Mouse (Mus musculus): Measurements from ENCODE around the gene Scgb1a1. TPM values are rescaled to one million over a fixed set of nuclear protein-coding genes. Genes with fewer than 3 reads are reported as not detected.
"Not testable (repeated sequence)": the region's sequence is repeated elsewhere in the genome, so short reads cannot be mapped to it uniquely, and the experiment has no call there.

Gene Scgb1a1
- polyA plus RNA-seq, 1 experiment from 2014 or later, result not detected

DNA sequence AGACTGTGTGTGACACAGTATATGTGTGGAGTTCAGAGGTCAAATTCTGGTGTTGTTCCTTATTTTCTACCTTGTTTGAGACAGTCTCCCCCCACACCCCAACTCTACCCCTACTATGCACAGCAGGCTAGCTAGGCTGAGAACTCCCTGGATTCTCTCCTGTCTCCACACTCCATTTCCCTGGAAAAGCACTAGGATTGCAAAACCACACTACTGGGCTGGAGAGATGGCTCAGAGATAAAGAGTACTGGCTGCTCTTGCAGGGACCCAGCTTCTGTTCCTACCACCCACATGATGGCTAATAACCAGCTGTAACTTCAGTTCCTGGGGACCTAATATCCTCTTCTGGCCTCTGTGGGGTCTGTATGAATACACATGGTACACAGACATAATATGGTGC lies 30.1 kb downstream of the Scgb1a1 start:
- Histone ChIP-seq H3K9me3 (ENCODE audit: control insufficient read depth, low read length) (no peaks in the 10 kb centered on the region), H3K4me1 (replicated peaks; ENCODE audit: control insufficient read depth, insufficient read depth, low read length) (no peaks in the 10 kb centered on the region), H3K9ac (ENCODE audit: low read length) (no peak overlapping the region), H3K27ac (ENCODE audit: low read depth, low read length) (no peak overlapping the region), H3K36me3 (ENCODE audit: control insufficient read depth, insufficient read depth, low read length) (no peaks in the 10 kb centered on the region), H3K4me3 (ENCODE audit: low read depth, low read length) (no peak overlapping the region), H3K4me2 (ENCODE audit: low read depth, low read length, severe bottlenecking) (no peak overlapping the region), H3K27me3 (ENCODE audit: control insufficient read depth, insufficient read depth, low read length) (no peaks in the 10 kb centered on the region)
- ATAC-seq (replicated peaks; ENCODE audit: low FRiP score), result no peak
- no peak for DNase-seq (ENCODE audit: low spot score)

GRCm38 (mm10) chr19:9055703-9056355 lies 31.9 kb downstream of the Scgb1a1 start:
- no peaks in the 10 kb centered on the region for H3K27me3 ChIP-seq (ENCODE audit: control insufficient read depth, insufficient read depth, low read length)
- no peaks in the 10 kb centered on the region for H3K4me1 ChIP-seq (replicated peaks; ENCODE audit: control insufficient read depth, insufficient read depth, low read length)
- no peaks in the 10 kb centered on the region for H3K36me3 ChIP-seq (ENCODE audit: control insufficient read depth, insufficient read depth, low read length)
- WGBS, result 92% methylated on average over 4 of the region's 4 CpGs
- no peaks in the 10 kb centered on the region for H3K9me3 ChIP-seq (ENCODE audit: control insufficient read depth, low read length)
- no peak overlapping the region for H3K4me2 ChIP-seq (ENCODE audit: low read depth, low read length, severe bottlenecking)
- ATAC-seq (replicated peaks; ENCODE audit: low FRiP score) (no peak), DNase-seq (ENCODE audit: low spot score) (no peak)
- H3K27ac ChIP-seq (ENCODE audit: low read depth, low read length), result no peak overlapping the region
- no peak overlapping the region for H3K4me3 ChIP-seq (ENCODE audit: low read depth, low read length)
- no peak overlapping the region for H3K9ac ChIP-seq (ENCODE audit: low read length)

- no peak overlapping the region for H3K9ac ChIP-seq (ENCODE audit: low read length)
- H3K4me2 ChIP-seq (ENCODE audit: low read depth, low read length, severe bottlenecking), result no peak overlapping the region
- no peak for DNase-seq (ENCODE audit: low spot score)
- H3K4me3 ChIP-seq (ENCODE audit: low read depth, low read length), result no peak overlapping the region
- no peaks in the 10 kb centered on the region for H3K36me3 ChIP-seq (ENCODE audit: control insufficient read depth, insufficient read depth, low read length)
- no peaks in the 10 kb centered on the region for H3K27me3 ChIP-seq (ENCODE audit: control insufficient read depth, insufficient read depth, low read length)
- H3K4me1 ChIP-seq (replicated peaks; ENCODE audit: control insufficient read depth, insufficient read depth, low read length), result no peaks in the 10 kb centered on the region
- WGBS, result 37% methylated on average over 2 of the region's 2 CpGs
- no peak for ATAC-seq (replicated peaks; ENCODE audit: low FRiP score)
- H3K9me3 ChIP-seq (ENCODE audit: control insufficient read depth, low read length), result no peaks in the 10 kb centered on the region
- no peak overlapping the region for H3K27ac ChIP-seq (ENCODE audit: low read depth, low read length)
Observed at GRCm38 (mm10) chr19:9055153-9055552, 32.6 kb downstream of the Scgb1a1 start.

- DNase-seq (ENCODE audit: low spot score), result no peak
- H3K4me1 ChIP-seq (replicated peaks; ENCODE audit: control insufficient read depth, insufficient read depth, low read length), result no peaks in the 10 kb centered on the region
- H3K9me3 ChIP-seq (ENCODE audit: control insufficient read depth, low read length), result no peaks in the 10 kb centered on the region
- no peak overlapping the region for H3K4me2 ChIP-seq (ENCODE audit: low read depth, low read length, severe bottlenecking)
- H3K27me3 ChIP-seq (ENCODE audit: control insufficient read depth, insufficient read depth, low read length), result no peaks in the 10 kb centered on the region
- H3K4me3 ChIP-seq (ENCODE audit: low read depth, low read length), result no peak overlapping the region
- no peaks in the 10 kb centered on the region for H3K36me3 ChIP-seq (ENCODE audit: control insufficient read depth, insufficient read depth, low read length)
- H3K27ac ChIP-seq (ENCODE audit: low read depth, low read length), result no peak overlapping the region
- ATAC-seq (replicated peaks; ENCODE audit: low FRiP score), result no peak
- no peak overlapping the region for H3K9ac ChIP-seq (ENCODE audit: low read length)
- 70% methylated on average over 6 of the region's 6 CpGs for WGBS
Observed at GRCm38 (mm10) chr19:9052803-9053431, 34.8 kb downstream of the Scgb1a1 start.

DNA sequence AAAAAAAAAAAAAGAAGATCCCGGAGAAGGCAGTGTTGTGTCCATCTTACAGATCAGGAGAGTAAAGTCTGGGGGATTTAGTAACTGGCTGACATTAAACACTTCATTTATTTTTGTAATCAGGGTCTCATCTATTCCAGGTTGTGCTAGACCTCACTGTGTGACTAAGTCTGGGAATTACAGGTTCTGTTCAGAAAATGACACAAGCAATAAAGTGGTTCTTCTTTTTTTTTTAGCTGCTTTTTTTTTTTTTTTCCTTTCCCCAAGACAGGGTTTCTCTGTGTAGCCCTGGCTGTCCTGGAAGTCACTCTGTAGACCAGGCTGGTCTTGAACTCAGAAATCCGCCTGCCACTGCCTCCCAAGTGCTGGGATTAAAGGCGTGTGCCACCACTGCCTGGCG lies 35.8 kb downstream of the Scgb1a1 start:
- 88% methylated on average over 4 of the region's 4 CpGs for WGBS
- not testable (repeated sequence) for H3K4me1 ChIP-seq (replicated peaks; ENCODE audit: control insufficient read depth, insufficient read depth, low read length); H3K36me3 ChIP-seq (ENCODE audit: control insufficient read depth, insufficient read depth, low read length); DNase-seq (ENCODE audit: low spot score); H3K9ac ChIP-seq (ENCODE audit: low read length); ATAC-seq (replicated peaks; ENCODE audit: low FRiP score); H3K27ac ChIP-seq (ENCODE audit: low read depth, low read length); H3K4me2 ChIP-seq (ENCODE audit: low read depth, low read length, severe bottlenecking); H3K27me3 ChIP-seq (ENCODE audit: control insufficient read depth, insufficient read depth, low read length); H3K9me3 ChIP-seq (ENCODE audit: control insufficient read depth, low read length); H3K4me3 ChIP-seq (ENCODE audit: low read depth, low read length)

- no peak for ATAC-seq (replicated peaks; ENCODE audit: low FRiP score)
- H3K4me1 ChIP-seq (replicated peaks; ENCODE audit: control insufficient read depth, insufficient read depth, low read length), result no peaks in the 10 kb centered on the region
Observed at GRCm38 (mm10) chr19:9050294-9051229, 37.2 kb downstream of the Scgb1a1 start.

DNA sequence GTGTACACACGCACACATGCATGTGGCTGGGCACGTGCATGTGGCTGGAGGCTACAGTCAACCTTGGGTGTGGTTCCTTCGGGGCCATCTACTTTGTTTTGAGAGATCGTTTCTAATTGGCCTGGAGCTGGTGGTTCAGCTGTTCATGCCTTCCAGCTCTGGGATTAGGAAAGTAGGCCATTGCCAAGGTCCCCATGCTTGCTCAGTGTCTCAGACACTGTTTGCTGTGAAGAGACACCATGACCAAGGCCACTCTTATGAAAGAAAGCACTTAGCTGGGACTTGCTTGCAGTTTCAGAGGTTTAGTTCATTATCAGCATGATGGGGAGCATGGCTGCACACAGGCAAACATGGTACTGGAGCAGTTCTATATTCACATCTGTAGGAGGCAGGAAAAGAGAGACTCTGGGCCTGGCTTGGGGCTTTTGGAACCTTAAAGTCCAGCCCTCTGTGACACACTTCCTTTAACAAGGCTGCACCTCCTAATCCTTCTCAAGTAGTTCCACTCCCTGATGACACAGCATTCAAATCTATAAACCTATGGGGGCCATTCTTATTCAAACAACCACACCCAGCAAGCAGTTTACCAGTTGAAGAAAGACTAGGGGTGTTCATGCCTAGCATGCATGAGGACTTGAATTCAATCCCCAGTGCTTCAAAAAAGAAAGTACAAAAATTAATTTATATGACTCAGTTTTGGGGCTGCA lies 38.6 kb downstream of the Scgb1a1 start:
- no peak overlapping the region for H3K4me3 ChIP-seq (ENCODE audit: low read depth, low read length)
- no peak overlapping the region for H3K27ac ChIP-seq (ENCODE audit: low read depth, low read length)

More at GRCm38 (mm10) chr19:9050294-9051229, 37.2 kb downstream of the Scgb1a1 start:
- Histone ChIP-seq H3K9ac (ENCODE audit: low read length) (no peak overlapping the region), H3K4me2 (ENCODE audit: low read depth, low read length, severe bottlenecking) (no peak overlapping the region), H3K36me3 (ENCODE audit: control insufficient read depth, insufficient read depth, low read length) (no peaks in the 10 kb centered on the region), H3K4me3 (ENCODE audit: low read depth, low read length) (no peak overlapping the region), H3K27ac (ENCODE audit: low read depth, low read length) (no peak overlapping the region), H3K9me3 (ENCODE audit: control insufficient read depth, low read length) (no peaks in the 10 kb centered on the region), H3K27me3 (ENCODE audit: control insufficient read depth, insufficient read depth, low read length) (no peaks in the 10 kb centered on the region)
- 81% methylated on average over 9 of the region's 9 CpGs for WGBS
- no peak for DNase-seq (ENCODE audit: low spot score)

DNA sequence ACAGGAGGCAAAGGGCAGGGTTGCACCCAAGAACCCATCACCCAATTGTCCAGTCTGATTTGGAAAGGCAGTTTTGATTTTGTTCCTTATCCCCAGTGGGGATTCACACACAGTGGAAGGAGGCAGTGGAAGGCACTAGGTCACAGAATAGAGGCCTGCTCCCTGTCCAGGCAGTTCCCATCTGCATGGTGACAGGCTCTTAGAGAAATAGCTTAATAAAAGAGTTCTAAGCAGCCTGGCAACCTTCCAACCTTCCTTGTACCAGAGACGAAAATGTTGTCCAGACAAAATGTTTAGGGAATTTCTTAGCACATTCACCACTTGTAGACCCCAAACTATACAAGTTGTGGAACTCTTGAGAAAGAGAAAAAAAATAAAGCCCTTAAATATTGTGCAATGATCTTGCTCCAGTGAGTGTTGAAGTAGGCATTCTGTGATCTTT lies 39.8 kb downstream of the Scgb1a1 start:
- Histone ChIP-seq H3K4me2 (ENCODE audit: low read depth, low read length, severe bottlenecking) (no peak overlapping the region), H3K27me3 (ENCODE audit: control insufficient read depth, insufficient read depth, low read length) (no peaks in the 10 kb centered on the region)
- DNase-seq (ENCODE audit: low spot score), result no peak

More for the DNA sequence above, 38.6 kb downstream of the Scgb1a1 start:
- Histone ChIP-seq H3K36me3 (ENCODE audit: control insufficient read depth, insufficient read depth, low read length) (no peaks in the 10 kb centered on the region), H3K9me3 (ENCODE audit: control insufficient read depth, low read length) (no peaks in the 10 kb centered on the region), H3K4me1 (replicated peaks; ENCODE audit: control insufficient read depth, insufficient read depth, low read length) (no peaks in the 10 kb centered on the region), H3K27me3 (ENCODE audit: control insufficient read depth, insufficient read depth, low read length) (no peaks in the 10 kb centered on the region), H3K9ac (ENCODE audit: low read length) (no peak overlapping the region), H3K4me2 (ENCODE audit: low read depth, low read length, severe bottlenecking) (no peak overlapping the region)
- 90% methylated on average over 4 of the region's 4 CpGs for WGBS
- no peak for ATAC-seq (replicated peaks; ENCODE audit: low FRiP score)
- no peak for DNase-seq (ENCODE audit: low spot score)

More for the DNA sequence above, 39.8 kb downstream of the Scgb1a1 start:
- no peak for ATAC-seq (replicated peaks; ENCODE audit: low FRiP score)
- Histone ChIP-seq H3K4me1 (replicated peaks; ENCODE audit: control insufficient read depth, insufficient read depth, low read length) (no peaks in the 10 kb centered on the region), H3K4me3 (ENCODE audit: low read depth, low read length) (no peak overlapping the region), H3K27ac (ENCODE audit: low read depth, low read length) (no peak overlapping the region), H3K36me3 (ENCODE audit: control insufficient read depth, insufficient read depth, low read length) (no peaks in the 10 kb centered on the region), H3K9me3 (ENCODE audit: control insufficient read depth, low read length) (no peaks in the 10 kb centered on the region), H3K9ac (ENCODE audit: low read length) (no peak overlapping the region)
- WGBS, result 70% methylated on average over 1 of the region's 1 CpGs

Data from forebrain, embryonic 11.5 days (tissue).